Mouse (Mus musculus): ENCODE data around the gene Fam180a. TPM values are rescaled to one million over a fixed set of nuclear protein-coding genes. Genes with fewer than 3 reads are reported as not detected.

The Fam180a gene
- polyA plus RNA-seq (2015; fragmentation: Illumina TruSeq; extraction: RNeasy Lipid Tissue Mini Kit (QIAGEN cat#74804); ENCODE audit: insufficient read depth, low replicate concordance): 1.3 TPM

GRCm38 (mm10) chr6:35326111-35326515, at the start of gene Fam180a:
Gene Fam180a, minus strand, starts transcription at chr6:35326141.

GRCm38 (mm10) chr6:35308037-35308436, 17.9 kb downstream of the Fam180a start, which contains the start of gene Slc13a4:
Gene Slc13a4, minus strand, starts transcription at chr6:35308131.

Other genes with a start within 250 kb of the Fam180a start
- 36.3 TPM for gene Cnot4, start 192.4 kb downstream of the Fam180a start, polyA plus RNA-seq (2015; fragmentation: Illumina TruSeq; extraction: RNeasy Lipid Tissue Mini Kit (QIAGEN cat#74804); ENCODE audit: insufficient read depth, low replicate concordance)
- gene Nup205, start 148.7 kb downstream of the Fam180a start, polyA plus RNA-seq (2015; fragmentation: Illumina TruSeq; extraction: RNeasy Lipid Tissue Mini Kit (QIAGEN cat#74804); ENCODE audit: insufficient read depth, low replicate concordance): 46.3 TPM
- not detected for gene Slc13a4, start 18.0 kb downstream of the Fam180a start, polyA plus RNA-seq (2015; fragmentation: Illumina TruSeq; extraction: RNeasy Lipid Tissue Mini Kit (QIAGEN cat#74804); ENCODE audit: insufficient read depth, low replicate concordance)
- gene Mtpn, start 213.7 kb upstream of the Fam180a start, polyA plus RNA-seq (2015; fragmentation: Illumina TruSeq; extraction: RNeasy Lipid Tissue Mini Kit (QIAGEN cat#74804); ENCODE audit: insufficient read depth, low replicate concordance): 201 TPM

Data from spleen, adult 10 weeks (tissue).